Mouse (Mus musculus) liver, embryonic 11.5 days (tissue): ENCODE data around the gene Pla2g6. TPM values are rescaled to one million over a fixed set of nuclear protein-coding genes. Genes with fewer than 3 reads are reported as not detected.

Source experiments
- ATAC-seq: fragments of 200-750 bp; cut with Nextera tagmentation; replicated peaks from 2 replicates; pipeline ENCODE4 v1.8.0; 2017; ENCODE audit warnings: moderate number of reproducible peaks, mild to moderate bottlenecking, moderate TSS enrichment, moderate library complexity; ENCODE audit not compliant: low FRiP score
- DNase-seq: peaks from one replicate; pipeline ENCODE4 v3.0.0-alpha.2; 2017; ENCODE audit warnings: low spot score
- H3K27ac ChIP-seq: fragments of 300-500 bp; sonication (generic); 2 replicates; pipeline ENCODE4 v1.5.1; 2014; ENCODE audit warnings: mild to moderate bottlenecking, low read depth, low read length, control low read depth
- H3K27me3 ChIP-seq: fragments of 300-500 bp; sonication (generic); replicated peaks from 2 replicates; pipeline ENCODE4 v1.6.1; 2014; ENCODE audit warnings: low read length, mixed read lengths; ENCODE audit not compliant: control insufficient read depth, insufficient read depth
- H3K36me3 ChIP-seq: fragments of 300-500 bp; sonication (generic); 2 replicates; pipeline ENCODE4 v1.6.1; 2014; ENCODE audit warnings: mild to moderate bottlenecking, low read length, moderate library complexity, mixed read lengths; ENCODE audit not compliant: control insufficient read depth, insufficient read depth
- H3K4me1 ChIP-seq: fragments of 300-500 bp; sonication (generic); replicated peaks from 2 replicates; pipeline ENCODE4 v1.6.1; 2014; ENCODE audit warnings: low read length, mixed read lengths; ENCODE audit not compliant: control insufficient read depth, insufficient read depth
- H3K4me2 ChIP-seq: fragments of 300-500 bp; sonication (generic); 2 replicates; pipeline ENCODE4 v1.6.1; 2014; ENCODE audit warnings: mild to moderate bottlenecking, control low read depth, moderate library complexity
- H3K4me3 ChIP-seq: fragments of 300-500 bp; sonication (generic); 2 replicates; pipeline ENCODE4 v1.5.1; 2014; ENCODE audit warnings: low read depth, low read length, control low read depth
- H3K9ac ChIP-seq: fragments of 300-500 bp; sonication (generic); 2 replicates; pipeline ENCODE4 v1.6.1; 2014; ENCODE audit warnings: low read depth, low read length, control low read depth
- H3K9me3 ChIP-seq: fragments of 300-500 bp; sonication (generic); 2 replicates; pipeline ENCODE4 v1.6.1; 2016; ENCODE audit warnings: low read length, inconsistent platforms, mixed read lengths; ENCODE audit not compliant: control insufficient read depth
- WGBS: fragments of 180-500 bp; shearing (Covaris S2); extraction: QIAGEN DNeasy Blood & Tissue Kit; methylation state at CpG from one replicate; pipeline ENCODE4 v1.1.7; 2014; 5-methylcytosine and 5-hydroxymethylcytosine counted together
- polyA plus RNA-seq: library from polyadenylated mRNA; unstranded; fragments of >200 nt; fragmentation: Nextera tagmentation; extraction: Ambion mirVana; gene quantifications from 2 replicates; pipeline ENCODE4 v1.2.1, GENCODE M21; 2014

Gene Pla2g6
- polyA plus RNA-seq, 1 experiment from 2014 or later: 27.7 TPM

DNA sequence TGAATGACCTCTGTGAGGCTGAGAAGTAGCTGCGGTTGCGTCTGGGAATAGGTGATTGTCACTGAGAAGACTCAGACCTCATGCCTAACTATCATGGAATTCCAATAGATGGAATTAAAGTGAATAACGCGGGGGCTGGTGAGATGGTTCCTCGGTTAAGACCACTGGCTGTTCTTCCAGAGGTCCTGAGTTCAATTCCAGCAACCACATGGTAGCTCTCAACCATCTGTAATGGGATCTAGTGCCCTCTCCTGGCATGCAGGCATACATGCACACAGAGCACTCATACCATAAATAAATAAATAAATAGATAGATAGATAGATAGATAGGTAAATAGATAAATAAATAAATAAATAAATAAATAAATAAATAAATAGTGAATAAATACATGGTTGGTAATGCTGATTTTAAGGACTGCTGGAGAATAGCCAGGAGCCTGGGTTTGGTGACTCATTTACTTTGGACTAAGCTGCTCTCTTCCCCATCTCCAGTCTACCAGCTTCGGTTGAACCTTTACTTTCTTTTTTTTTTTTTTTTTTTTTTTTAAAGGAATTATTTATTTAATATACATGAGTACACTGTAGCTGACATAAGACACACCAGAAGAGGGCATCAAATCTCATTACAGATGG lies 1.3 kb upstream of the Pla2g6 start:
- Histone ChIP-seq H3K9me3 (no peaks in the 10 kb centered on the region), H3K27me3 (no peaks in the 10 kb centered on the region), H3K4me3 (no peak overlapping the region), H3K4me2 (peak overlapping the region; percentile 81; the same call in 1 of the 2 replicates), H3K36me3 (no peaks in the 10 kb centered on the region), H3K9ac (no peak overlapping the region), H3K27ac (no peak overlapping the region), H3K4me1 (peaks cover 24% of the 10 kb centered on the region)
- ATAC-seq (no peak), DNase-seq (no peak)
- 91% methylated on average over 6 of the region's 6 CpGs for WGBS

DNA sequence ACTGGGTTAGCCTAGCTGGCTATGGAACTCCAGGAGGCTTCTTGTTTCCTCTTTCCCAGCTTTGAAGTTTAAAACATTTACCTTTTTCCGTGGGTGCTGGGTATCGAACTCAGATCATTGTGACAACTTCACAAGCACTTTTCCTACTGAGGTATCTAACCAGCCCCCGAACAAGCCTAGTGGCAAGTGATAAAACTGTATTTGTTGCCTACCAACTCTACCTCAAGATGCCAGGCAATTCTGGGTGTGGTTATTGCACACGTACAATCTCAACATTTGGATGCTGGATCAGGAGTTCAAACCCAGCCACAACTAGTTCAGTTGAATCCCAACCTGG lies 717 bp upstream of the Pla2g6 start:
- Histone ChIP-seq H3K27ac (peak overlapping the region; percentile 70), H3K27me3 (no peaks in the 10 kb centered on the region), H3K4me3 (peak overlapping the region; percentile 62; the same call in 1 of the 2 replicates), H3K9me3 (no peaks in the 10 kb centered on the region), H3K36me3 (no peaks in the 10 kb centered on the region), H3K4me2 (peak overlapping the region; percentile 81), H3K9ac (peak overlapping the region; percentile 44; the same call in 1 of the 2 replicates), H3K4me1 (peaks cover 28% of the 10 kb centered on the region)
- ATAC-seq (no peak), DNase-seq (no peak)
- 76% methylated on average over 4 of the region's 4 CpGs for WGBS

DNA sequence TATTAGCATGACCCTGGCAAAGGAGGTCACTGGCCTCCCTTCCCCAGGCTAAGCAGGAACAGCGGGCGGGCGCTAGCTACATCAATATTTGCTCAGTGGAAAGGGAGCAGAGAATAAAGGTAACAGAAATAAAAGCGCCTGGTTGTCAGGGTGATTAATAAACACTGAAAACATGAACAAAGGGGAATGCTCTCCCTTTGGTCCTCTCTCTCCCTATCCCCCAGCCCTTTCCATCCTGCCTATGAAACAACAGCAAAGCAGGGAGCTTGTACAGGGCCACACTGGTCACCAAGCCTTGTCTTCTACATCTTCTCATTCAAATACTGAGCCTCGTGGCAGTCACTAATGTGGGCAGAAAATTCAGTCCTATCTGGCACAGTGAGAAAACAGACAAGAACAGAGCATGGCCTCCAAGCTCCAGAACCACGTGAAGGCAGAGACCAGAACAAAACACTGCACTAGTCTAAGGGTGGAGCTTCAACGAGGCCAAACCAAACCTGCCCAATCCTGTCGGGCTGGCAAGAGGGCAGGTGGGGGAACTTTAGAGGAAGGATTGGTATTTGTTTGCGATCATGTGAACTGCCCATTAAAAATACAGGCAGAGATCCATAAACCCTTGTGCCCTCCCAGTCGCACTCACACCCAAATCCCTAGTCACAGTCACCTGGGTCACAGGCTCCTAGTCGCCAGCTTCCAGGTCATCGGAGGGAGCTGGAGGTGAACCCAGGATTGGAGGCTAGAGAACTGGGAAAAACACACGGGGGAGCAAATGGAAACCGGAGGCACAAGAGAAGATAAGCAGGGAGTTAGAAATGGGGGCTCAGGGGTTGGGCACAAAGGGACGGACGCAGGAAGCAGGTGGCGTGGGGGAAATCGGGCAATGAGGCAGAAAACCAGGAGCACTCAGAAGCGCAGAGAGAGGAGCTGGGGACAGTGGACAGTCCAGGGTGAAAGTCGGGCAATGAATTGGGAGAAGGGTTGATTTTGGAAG lies 924 bp downstream of the Pla2g6 start:
- Histone ChIP-seq H3K9me3 (no peaks in the 10 kb centered on the region), H3K4me2 (peak overlapping the region; percentile 81), H3K27me3 (no peaks in the 10 kb centered on the region), H3K36me3 (no peaks in the 10 kb centered on the region), H3K4me1 (peaks cover 44% of the 10 kb centered on the region), H3K27ac (peak overlapping the region; percentile 91), H3K4me3 (peak overlapping the region; percentile 62), H3K9ac (peak overlapping the region; percentile 91)
- WGBS: 14% methylated on average over 20 of the region's 20 CpGs
- ATAC-seq: peak; percentile 35; the same call in 1 of the 2 replicates
- peak; percentile 73 for DNase-seq

DNA sequence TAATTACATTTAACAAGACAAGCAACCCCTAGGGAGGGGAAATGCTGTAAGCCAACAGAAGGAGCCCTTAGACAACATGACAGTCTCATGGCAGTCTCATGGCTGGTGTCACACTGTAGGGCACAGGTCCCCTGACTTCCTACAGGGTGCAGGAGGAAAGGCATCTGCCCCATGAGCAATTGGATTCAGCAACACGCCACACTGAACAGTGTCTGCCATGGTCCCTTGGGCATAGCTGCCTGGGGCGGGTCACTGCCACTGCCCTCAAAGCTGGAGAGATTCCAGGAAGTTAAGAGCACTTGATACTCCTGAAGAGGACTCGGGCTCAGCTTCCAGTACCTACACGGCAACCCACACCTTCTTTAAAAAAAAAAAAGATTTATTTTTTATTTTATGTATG lies 1.9 kb downstream of the Pla2g6 start:
- no peak for ATAC-seq
- no peaks in the 10 kb centered on the region for H3K9me3 ChIP-seq
- DNase-seq: no peak
- peaks cover 55% of the 10 kb centered on the region for H3K4me1 ChIP-seq
- H3K27me3 ChIP-seq: no peaks in the 10 kb centered on the region
- peak overlapping the region; percentile 62 for H3K4me3 ChIP-seq
- 64% methylated on average over 4 of the region's 4 CpGs for WGBS
- no peaks in the 10 kb centered on the region for H3K36me3 ChIP-seq
- H3K27ac ChIP-seq: peak overlapping the region; percentile 91
- peak overlapping the region; percentile 91 for H3K9ac ChIP-seq
- peak overlapping the region; percentile 81 for H3K4me2 ChIP-seq

DNA sequence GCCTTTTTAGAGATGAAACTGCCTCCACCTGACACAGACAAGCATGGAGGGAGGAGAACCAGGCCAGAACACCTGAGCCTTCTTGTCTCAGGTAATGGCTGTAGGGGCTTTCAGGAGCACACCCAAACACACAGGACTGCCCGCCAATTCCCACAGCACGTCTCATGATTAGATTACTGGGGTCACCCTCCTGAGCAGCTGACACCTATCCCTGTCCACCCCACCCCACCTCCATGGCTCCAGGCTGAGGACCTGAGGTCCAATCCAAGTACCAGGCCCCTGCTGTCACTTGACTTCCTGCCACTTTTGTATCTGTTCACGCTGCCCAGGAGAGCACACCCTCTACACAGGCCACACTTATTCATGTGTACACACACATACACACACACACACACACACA lies 2.4 kb downstream of the Pla2g6 start:
- Histone ChIP-seq H3K9me3 (no peaks in the 10 kb centered on the region), H3K9ac (no peak overlapping the region; the same call in 1 of the 2 replicates), H3K4me3 (peak overlapping the region; percentile 62; the same call in 1 of the 2 replicates), H3K4me1 (peaks cover 56% of the 10 kb centered on the region), H3K27me3 (no peaks in the 10 kb centered on the region), H3K4me2 (peak overlapping the region; percentile 81), H3K36me3 (no peaks in the 10 kb centered on the region), H3K27ac (0 out of 2 replicates have a peak overlapping the region, but pooled peaks have one; percentile 33)
- ATAC-seq: no peak
- 55% methylated on average over 3 of the region's 3 CpGs for WGBS
- no peak for DNase-seq

DNA sequence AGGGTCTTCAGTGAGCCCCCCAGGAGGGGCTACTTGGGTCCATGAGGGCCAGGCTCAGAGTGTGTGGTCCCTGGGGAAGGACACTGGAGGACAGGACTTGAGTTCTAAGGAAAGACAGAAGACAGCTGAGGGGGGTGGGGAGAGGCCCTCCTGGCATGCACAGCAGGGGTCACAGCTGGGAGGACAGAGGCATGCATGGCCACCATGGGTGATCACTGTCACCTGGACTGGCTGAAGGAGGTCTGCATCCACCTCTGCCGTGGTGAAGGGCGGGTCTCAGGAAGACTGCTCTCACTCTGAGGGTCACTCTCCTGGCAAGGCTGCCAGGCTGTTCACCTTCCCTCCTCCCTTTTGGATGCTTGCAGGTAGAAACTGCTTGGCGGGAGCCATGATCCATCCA lies 3.8 kb downstream of the Pla2g6 start:
- no peaks in the 10 kb centered on the region for H3K36me3 ChIP-seq
- no peak overlapping the region for H3K4me2 ChIP-seq
- H3K27me3 ChIP-seq: no peaks in the 10 kb centered on the region
- peaks cover 56% of the 10 kb centered on the region for H3K4me1 ChIP-seq
- no peak overlapping the region for H3K4me3 ChIP-seq
- no peaks in the 10 kb centered on the region for H3K9me3 ChIP-seq
- DNase-seq (no peak), ATAC-seq (no peak)
- WGBS: 79% methylated on average over 3 of the region's 3 CpGs
- no peak overlapping the region; the same call in 1 of the 2 replicates for H3K9ac ChIP-seq
- peak overlapping the region; percentile 1 for H3K27ac ChIP-seq

DNA sequence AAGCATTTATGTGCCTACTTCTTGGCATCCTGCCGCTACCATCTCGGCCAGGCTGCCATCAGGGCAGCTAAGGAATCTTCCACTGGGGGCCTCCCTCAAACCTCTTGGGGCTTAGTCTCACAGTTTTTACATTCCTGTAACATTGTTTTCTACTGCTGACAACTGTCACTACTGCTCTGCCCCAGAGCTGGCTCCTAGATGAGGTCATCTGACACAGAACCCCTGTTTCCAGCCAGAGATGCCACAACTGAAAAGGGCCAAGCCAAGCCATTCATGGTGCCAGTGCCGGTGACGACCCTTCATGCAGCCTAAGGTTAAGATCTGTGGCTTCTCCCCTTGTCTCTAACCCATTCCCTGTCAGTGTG lies 4.4 kb downstream of the Pla2g6 start:
- Histone ChIP-seq H3K4me2 (no peak overlapping the region), H3K27me3 (no peaks in the 10 kb centered on the region), H3K4me1 (peaks cover 56% of the 10 kb centered on the region), H3K4me3 (no peak overlapping the region), H3K27ac (peak overlapping the region; percentile 36), H3K36me3 (no peaks in the 10 kb centered on the region), H3K9ac (0 out of 2 replicates have a peak overlapping the region, but pooled peaks have one; percentile 38), H3K9me3 (no peaks in the 10 kb centered on the region)
- no peak for ATAC-seq
- DNase-seq: no peak
- 85% methylated on average over 4 of the region's 4 CpGs for WGBS

DNA sequence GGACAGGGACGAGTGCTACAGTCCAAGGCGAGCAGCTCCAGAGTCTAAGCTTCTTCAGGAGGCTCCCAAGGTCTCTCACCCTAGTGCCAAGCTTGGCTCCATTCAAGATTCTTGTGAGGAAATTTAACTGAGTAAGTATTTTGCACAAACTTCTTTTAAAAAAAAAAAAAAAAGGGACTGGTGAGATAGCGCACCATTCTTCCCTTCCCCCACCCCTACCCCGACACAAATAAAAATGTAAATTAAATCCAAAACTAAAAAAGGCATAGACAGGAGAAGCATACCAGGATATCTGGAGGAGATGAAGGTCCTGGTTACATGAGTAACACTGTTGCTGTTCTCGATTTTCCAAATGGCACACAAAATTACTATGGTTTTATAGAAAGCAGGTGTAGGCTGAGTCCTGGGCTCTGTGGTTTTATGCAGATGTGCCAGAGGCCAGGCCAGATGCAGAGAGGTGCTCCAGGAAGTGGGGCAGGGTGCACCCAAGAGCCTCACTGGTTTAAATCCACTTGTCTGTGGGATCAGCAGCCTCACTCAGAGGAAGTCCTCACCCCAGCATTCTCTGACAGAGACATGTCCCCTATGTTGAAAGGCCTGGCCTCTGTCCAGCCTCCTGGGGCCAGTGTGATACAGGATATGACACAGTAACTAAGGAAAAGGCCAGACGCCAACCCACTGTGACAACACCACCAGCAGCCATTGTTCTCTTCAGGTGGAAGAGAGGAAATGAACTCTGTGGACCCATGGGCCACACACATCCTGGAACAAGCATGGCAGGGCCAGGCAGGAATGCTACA lies 5.0 kb downstream of the Pla2g6 start:
- H3K4me1 ChIP-seq: peaks cover 56% of the 10 kb centered on the region
- H3K9ac ChIP-seq: peak overlapping the region; percentile 38; the same call in 1 of the 2 replicates
- WGBS: 68% methylated on average over 6 of the region's 6 CpGs
- no peaks in the 10 kb centered on the region for H3K27me3 ChIP-seq
- H3K9me3 ChIP-seq: no peaks in the 10 kb centered on the region
- H3K27ac ChIP-seq: peak overlapping the region; percentile 36
- ATAC-seq (no peak), DNase-seq (no peak)
- peak overlapping the region; percentile 35 for H3K4me2 ChIP-seq
- peaks cover 4% of the 10 kb centered on the region; the same call in 1 of the 2 replicates for H3K36me3 ChIP-seq
- no peak overlapping the region for H3K4me3 ChIP-seq
